Mouse (Mus musculus) heart, adult 11 months (tissue): ENCODE data around the gene Grip1.
A peak's percentile ranks its signal among the peaks of the same experiment; 100 is the strongest.

Source experiments
- DNase-seq: peaks from one replicate; pipeline ENCODE4 v3.0.0; 2022

The Grip1 gene

GRCm38 (mm10) chr10:119670456-119670855 lies 216.8 kb downstream of the Grip1 start:
- peak; percentile 14 for DNase-seq

- DNase-seq: peak; percentile 74
Observed at GRCm38 (mm10) chr10:119684377-119684826, 230.8 kb downstream of the Grip1 start.

DNA sequence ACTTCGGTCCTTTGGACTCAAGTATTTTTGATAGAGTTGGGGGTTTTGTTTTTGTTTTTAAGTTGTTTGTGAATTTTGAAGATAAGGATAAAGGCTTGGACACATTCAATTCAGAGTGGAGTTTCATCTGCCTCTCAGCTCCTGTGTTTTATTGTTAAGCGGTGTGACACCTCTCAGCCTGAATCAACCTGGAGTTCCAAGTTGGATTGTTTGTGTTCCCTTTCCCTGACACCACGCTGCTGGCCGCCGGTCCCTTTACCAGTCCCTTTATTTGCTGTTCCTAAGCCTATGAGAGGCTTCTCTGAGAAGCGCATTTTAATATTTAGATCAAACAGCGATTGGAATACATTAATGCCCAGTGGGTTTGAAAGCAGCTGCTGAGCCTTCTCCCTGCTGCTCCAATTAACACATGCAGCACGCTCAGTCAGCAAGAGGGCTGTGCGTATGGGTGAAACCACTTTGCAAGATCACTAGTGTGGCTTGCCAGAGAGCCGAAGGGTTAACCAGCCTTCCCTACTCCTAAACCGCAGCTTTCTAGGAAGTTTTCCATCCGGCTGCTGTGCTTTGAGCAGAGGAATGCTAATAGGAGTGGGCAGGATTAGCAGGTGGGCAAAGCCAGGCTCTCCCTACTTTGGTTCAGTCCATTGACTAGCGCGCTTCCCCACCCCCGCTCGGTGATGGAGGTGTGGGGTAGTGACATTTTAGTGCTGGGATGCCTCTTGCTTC lies 237.9 kb downstream of the Grip1 start:
- peak; percentile 79 for DNase-seq

DNA sequence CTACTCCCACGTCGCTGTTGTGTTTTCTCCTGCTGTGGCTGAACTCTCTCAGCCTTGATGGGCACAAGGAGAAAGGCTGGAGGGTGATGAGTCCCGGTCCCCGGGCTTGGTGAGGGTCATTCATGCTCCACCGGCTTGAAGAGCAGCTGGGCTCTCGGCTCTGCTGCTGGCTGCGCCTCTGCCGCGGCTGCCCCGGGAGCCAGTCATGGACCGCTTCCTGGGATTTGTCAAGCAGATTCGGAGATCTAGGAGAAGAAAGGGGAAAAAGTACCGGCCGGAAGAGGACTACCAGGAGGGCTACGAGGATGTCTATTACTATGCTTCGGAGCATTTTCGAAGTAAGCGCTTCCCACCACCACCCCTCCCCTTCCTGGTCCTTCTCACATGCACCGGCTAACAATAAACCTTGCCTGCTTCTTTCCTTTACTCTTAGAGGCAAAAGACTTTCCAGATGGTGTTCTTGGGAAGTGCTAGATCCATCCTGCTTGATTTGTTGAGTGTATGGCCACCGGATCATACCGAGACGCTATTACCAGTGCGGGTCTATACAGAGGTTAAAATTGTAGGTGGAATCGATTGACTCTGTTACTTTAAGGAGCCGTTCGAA lies 238.8 kb downstream of the Grip1 start:
- peak; percentile 85 for DNase-seq

DNA sequence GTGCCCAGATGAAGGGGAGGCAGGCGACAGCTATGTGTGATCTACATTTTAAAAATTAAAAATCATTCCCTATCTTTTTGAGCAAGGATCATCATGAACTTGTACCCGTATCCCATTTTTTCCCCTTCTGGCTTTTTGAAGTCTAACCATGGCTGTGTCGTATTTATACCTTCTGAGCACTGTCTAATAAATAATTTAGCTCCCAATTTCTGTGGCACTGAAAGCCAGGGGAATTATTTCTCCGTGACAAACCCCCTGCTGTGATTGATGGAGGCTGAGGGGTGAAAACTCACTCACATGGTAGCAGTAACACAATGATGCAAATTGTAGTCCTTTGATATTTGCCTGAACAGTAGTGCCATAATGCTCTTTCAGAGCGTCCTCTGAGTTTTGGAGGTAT lies 239.8 kb downstream of the Grip1 start:
- DNase-seq: no peak

- no peak for DNase-seq
Observed at GRCm38 (mm10) chr10:119697257-119697798, 243.7 kb downstream of the Grip1 start.

GRCm38 (mm10) chr10:119705348-119705747 lies 251.7 kb downstream of the Grip1 start:
- DNase-seq: peak; percentile 16

DNA sequence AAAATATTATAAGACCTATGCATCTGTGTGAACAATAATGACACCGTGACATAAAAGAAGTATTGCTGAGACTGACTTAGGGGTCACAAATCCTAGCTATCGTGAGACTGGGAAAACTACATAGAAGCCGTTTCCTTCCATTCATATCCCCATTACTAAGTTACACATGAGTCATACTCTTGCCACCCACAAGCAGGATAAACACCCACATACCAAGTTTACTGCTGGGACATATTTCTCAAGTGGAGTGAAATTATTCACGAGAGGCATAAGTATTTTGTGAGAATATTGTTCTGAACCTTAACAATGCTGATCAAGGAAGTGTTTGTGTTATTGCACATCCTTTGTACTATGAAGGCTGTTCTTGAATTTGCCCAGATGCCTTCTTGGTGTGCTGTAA lies 252.7 kb downstream of the Grip1 start:
- no peak for DNase-seq

DNA sequence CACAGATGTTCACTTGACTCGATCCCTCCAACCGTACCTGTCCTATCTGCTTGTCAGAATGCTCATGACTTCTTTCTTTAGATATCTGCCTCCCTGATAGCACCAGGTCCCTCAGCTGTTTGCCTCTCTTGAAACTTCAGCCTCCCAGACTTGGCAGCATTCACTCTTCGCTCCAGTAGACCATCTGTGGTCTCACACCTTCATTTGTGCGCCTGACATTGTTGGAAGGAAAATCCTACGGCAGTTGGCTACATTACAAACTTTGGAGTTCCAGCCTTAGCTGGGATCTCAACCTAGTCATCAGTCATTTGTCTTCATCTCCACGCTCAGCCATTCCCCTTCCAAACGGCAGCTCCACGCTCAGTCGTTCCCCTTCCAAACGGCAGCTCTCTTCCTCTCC lies 253.4 kb downstream of the Grip1 start:
- DNase-seq: peak; percentile 53

DNA sequence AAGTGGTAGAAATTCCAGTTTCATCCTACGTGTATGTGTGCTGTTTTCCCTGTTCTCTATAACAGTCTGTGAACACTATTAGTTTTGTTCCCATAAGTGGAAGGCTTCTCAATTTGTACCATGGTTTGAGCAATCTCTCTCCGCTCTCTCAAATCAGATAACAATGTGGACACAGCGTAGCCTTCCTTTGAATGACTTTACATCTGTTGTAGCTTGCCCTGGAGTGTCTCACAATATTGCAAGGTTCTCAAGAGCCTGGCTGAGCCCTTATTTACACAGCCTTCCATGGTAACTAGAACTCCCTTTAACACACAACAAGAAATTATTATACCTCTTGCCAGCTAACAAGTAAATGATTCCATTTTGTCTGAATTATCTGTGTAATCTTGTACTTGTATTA lies 268.3 kb downstream of the Grip1 start:
- DNase-seq: no peak

DNA sequence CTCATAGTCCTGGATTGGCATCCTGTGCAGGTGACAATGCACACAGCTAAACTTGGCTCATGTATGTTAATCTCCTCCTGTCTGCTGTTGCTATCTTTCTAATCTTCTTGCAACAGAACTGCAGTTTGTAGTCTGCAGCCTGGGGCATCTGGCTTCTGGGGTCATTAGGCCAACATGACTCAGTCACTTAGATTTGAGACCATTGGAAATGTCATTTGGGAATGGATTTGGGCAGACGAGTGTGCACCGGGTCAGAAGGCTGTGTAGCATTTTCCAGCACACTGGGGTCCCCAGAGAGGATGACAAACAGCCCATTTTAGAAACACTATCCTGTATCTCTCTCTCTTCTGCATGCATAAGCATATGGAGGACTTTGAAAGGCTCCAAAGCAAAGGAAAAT lies 268.8 kb downstream of the Grip1 start:
- no peak for DNase-seq

- DNase-seq: no peak
Observed at GRCm38 (mm10) chr10:119723671-119724070, 270.0 kb downstream of the Grip1 start.

- no peak for DNase-seq
Observed at GRCm38 (mm10) chr10:119725363-119725762, 271.7 kb downstream of the Grip1 start.

DNA sequence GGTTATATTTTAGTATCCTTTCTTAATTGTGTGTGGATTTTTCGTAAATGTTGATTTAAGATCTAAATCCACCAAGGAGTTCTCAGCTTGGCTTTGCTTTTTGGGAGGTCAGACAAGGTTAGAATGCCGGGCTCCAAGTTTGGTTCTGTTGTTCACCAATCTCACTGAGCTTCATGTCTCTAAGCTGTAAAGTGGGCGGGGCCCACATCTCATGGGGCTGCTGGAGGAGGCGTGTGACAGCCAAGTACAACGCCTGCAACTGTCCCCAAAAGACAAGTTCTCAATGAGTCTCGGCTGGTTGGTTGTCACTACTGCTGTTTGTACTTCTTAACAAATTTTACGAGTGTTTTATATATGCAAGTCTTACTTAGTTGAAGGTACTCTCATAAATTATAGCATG lies 272.3 kb downstream of the Grip1 start:
- peak; percentile 91 for DNase-seq

DNA sequence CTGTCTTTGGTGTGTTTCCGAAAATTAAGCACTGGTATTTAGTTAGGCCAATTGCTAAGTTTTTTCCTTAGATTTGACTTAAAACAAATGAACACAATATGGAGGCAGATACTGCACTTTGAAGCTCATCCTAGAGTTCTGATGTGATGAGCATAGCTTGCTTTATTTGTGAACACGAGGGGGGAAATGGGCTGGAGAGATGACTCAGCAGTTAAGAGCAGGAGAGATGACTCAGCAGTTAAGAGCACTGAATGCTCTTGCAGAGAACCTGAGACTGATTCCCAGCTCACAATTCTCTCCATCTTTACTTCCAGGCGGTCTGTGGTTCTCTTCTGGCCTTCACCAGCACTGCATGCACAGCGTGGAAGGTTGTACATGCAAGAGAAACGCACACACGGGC lies 273.3 kb downstream of the Grip1 start:
- DNase-seq: peak; percentile 37

GRCm38 (mm10) chr10:119730206-119730605 lies 276.6 kb downstream of the Grip1 start:
- no peak for DNase-seq

GRCm38 (mm10) chr10:119735011-119735992 lies 281.7 kb downstream of the Grip1 start:
- DNase-seq: no peak

DNA sequence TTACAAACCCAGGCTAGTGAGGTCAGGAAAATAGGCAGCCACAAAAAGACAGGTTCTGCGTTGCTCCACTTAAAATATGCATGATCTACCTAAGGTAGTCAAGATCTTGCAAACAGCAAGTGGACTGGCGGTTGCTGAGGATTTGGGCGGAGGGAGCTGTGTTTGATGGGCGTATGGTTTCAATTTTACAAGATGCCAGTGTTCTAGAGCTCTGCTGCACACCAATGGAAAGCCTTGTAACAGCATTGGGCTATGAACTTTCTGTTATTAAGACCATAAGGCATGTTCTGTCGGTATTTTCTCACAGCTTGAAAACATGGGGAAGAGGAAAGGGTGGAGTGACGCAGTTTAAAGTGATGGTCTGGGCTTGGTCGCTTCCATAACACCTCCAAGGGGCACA lies 285.8 kb downstream of the Grip1 start:
- peak; percentile 71 for DNase-seq

DNA sequence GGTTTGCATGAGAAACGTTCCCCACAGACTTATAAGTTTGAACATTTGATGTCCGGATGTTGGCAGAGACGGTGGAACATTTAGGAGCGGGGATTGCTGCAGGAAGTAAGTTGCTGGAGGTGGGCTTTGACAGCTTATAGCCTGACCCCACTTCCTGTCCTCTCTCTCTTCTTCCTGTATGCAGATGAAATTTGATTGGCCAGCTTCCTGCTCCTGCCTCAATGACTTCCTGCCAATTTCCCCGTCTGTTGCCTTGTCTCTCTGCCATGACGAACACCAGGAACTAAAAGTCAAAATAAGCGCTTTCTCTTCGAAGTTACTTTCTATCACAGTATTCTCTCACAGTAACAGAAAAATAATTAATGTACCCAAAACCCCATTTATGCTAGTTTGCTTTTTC lies 289.1 kb downstream of the Grip1 start:
- DNase-seq: no peak

DNA sequence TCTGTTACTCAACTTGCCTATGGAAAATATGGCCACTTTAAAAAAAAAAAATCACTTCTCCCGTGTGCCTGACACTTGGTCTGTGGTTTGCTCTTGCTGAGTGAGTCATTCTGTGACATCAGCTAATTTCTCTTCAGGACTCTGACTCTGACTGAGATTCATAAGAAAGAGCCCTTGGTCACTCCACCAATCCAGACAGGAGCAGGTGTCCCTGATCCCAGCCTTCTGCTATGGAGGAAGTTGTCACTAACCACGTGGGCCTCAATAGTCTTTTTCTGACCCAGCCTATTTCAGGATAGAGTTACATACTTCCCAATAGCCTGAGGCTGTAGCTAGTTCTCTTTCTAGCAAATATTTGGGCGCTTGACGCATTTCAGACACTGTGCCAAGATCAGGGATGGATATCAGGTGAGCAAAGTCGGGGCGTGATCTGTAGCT lies 298.8 kb downstream of the Grip1 start:
- no peak for DNase-seq

DNA sequence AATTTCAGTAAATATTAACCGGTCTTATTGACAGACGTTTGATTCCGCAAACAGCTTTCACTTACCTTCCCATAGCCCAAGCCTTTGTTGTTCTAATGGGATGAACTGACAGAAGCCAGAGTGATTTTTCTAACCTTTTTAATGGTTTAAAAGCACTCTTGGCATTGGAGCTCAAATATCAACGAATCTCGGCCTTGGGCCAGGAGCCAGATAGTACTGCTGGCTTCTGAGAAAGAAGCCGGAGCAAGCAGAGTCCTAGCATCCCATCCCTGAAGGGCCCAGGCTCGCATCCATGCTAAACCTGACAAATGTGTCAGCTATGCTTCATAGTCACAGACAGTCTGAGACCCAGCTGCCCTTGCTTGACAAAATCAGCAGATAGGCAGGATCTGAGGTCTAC lies 302.6 kb downstream of the Grip1 start:
- no peak for DNase-seq

DNA sequence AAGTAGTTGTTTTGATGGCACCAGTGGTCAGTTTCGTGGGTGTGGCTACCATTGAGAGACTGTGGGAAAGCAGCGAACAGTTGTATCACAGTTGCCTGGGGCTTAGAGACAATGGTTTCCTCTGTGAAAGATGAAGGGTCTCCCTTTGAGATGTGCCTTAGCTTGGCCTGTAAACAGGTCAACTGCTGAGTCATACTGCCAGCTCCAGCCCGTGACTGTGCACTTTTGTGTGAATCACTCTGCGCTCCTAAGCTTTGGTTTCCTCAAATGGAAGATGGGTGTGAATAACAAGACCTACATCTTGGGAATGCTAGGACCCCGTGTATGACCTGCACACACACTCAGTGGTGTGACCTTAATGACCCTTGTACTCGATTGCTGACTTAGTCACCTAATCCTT lies 303.6 kb downstream of the Grip1 start:
- DNase-seq: no peak
